Mouse (Mus musculus): Measurements from ENCODE around the gene Stxbp2. TPM values are rescaled to one million over a fixed set of nuclear protein-coding genes. Genes with fewer than 3 reads are reported as not detected.
"Not testable (repeated sequence)": the region's sequence is repeated elsewhere in the genome, so short reads cannot be mapped to it uniquely, and the experiment has no call there.

Stxbp2 gene
- polyA plus RNA-seq (2016; fragmentation: Nextera tagmentation; extraction: Ambion mirVana), result 48.2 and 60.0 TPM in 2 replicates

DNA sequence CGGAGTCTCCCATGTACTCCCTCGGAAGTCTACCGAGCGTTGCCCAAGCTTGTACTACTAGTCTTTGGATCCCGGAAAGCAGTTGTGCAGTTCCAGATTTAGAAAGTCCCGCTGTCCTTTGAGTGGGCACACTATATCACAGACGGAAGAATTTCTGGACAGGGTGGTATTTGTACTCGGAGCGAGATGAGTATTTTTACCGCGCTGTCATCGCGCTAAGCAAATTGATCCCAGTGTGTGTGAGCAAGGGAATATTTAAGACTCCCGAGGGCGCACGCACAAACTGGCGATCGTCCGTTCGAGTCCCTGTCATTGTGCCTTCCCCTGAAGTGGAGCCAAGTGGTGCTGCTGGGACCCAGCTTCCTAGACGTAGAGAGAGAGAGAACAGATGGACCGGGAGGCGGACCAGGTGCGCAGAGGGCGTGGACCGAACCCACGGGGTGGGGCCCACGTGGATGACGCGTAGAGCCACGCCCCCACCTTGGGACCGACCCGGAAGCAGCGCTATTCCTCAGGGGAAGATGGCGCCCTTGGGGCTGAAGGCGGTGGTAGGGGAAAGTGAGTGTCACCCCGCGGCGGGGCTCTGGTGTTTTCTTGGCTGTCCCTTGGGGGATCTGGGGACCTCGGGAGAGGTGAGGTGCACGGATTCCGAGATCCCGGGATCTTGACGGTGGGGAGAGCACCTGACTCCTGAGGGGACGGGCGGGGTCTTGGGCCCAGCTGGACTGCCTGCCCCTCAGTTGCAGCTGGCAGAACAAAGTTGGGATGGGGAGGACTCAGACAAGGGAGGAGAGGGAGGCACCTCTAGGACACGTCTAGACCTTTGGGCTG, at the start of gene Stxbp2:
Gene Stxbp2 (plus strand): TSS at position 309 of the 831 bp plus-strand sequence.
- H3K36me3 ChIP-seq, result peaks cover 25% of the 10 kb centered on the region
- H3K4me3 ChIP-seq, result peak within 1 kb of the TSS; percentile 69
- peaks cover 9% of the 10 kb centered on the region for H3K4me1 ChIP-seq (replicated peaks)
- no peaks in the 10 kb centered on the region for H3K9me3 ChIP-seq (replicated peaks)
- ATAC-seq (ENCODE audit: insufficient number of reproducible peaks, low FRiP score), result peak; percentile 91
- peak within 1 kb of the TSS; percentile 77 for H3K4me2 ChIP-seq
- H3K9ac ChIP-seq, result peak within 1 kb of the TSS; percentile 68
- H3K27ac ChIP-seq (ENCODE audit: poor library complexity, severe bottlenecking), result no peak within 1 kb of the TSS
- H3K27me3 ChIP-seq (replicated peaks), result 0 out of 2 replicates have a peak, but pooled peaks cover 5% of the 10 kb centered on the region
- 6% methylated on average over 47 of the region's 47 CpGs for WGBS

GRCm38 (mm10) chr8:3581961-3582360, 48.8 kb upstream of the Stxbp2 start:
- H3K36me3 ChIP-seq; H3K4me2 ChIP-seq; H3K27ac ChIP-seq (ENCODE audit: poor library complexity, severe bottlenecking); H3K4me1 ChIP-seq (replicated peaks); ATAC-seq (ENCODE audit: insufficient number of reproducible peaks, low FRiP score); H3K4me3 ChIP-seq; H3K9me3 ChIP-seq (replicated peaks); H3K9ac ChIP-seq: not testable (repeated sequence)
- H3K27me3 ChIP-seq (replicated peaks), result peaks cover 12% of the 10 kb centered on the region
- WGBS, result 86% methylated on average over 3 of the region's 3 CpGs

GRCm38 (mm10) chr8:3586452-3586851, 44.3 kb upstream of the Stxbp2 start:
- no peak for ATAC-seq (ENCODE audit: insufficient number of reproducible peaks, low FRiP score)

DNA sequence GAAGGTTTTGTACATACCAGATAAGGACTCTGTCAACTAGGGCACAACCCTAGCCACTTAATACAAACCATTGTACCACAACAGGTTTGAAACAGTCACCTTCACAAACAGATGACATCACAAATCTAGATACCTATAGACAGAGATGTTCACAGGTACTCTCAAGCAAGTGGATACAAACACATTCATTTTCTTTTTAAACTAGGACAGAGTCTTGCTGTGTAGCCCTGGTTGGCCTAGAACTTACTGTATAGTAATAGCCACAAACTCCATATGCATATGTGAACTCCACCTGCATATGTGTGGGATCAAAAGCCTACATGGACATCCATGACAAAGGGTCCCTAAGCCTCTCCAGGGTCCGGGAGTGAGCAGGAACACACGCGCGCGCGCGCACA, 43.8 kb upstream of the Stxbp2 start, which contains the start of gene Camsap3:
Gene Camsap3 (plus strand): TSS at position 301 of the 398 bp plus-strand sequence.
- peaks cover 29% of the 10 kb centered on the region for H3K27me3 ChIP-seq (replicated peaks)
- H3K4me1 ChIP-seq (replicated peaks), result peaks cover 6% of the 10 kb centered on the region; the same call in 1 of the 2 replicates
- peak within 1 kb of the TSS; percentile 90 for H3K4me2 ChIP-seq
- H3K27ac ChIP-seq (ENCODE audit: poor library complexity, severe bottlenecking), result no peak within 1 kb of the TSS
- peak within 1 kb of the TSS; percentile 63 for H3K4me3 ChIP-seq
- WGBS, result 8% methylated on average over 7 of the region's 7 CpGs
- H3K36me3 ChIP-seq, result no peaks in the 10 kb centered on the region
- ATAC-seq (ENCODE audit: insufficient number of reproducible peaks, low FRiP score), result no peak
- no peaks in the 10 kb centered on the region for H3K9me3 ChIP-seq (replicated peaks)
- H3K9ac ChIP-seq, result peak within 1 kb of the TSS; percentile 71

More at GRCm38 (mm10) chr8:3586452-3586851, 44.3 kb upstream of the Stxbp2 start:
- peaks cover 29% of the 10 kb centered on the region for H3K27me3 ChIP-seq (replicated peaks)
- no peak overlapping the region for H3K4me2 ChIP-seq
- H3K4me3 ChIP-seq, result no peak overlapping the region
- H3K27ac ChIP-seq (ENCODE audit: poor library complexity, severe bottlenecking), result no peak overlapping the region
- 85% methylated on average over 2 of the region's 2 CpGs for WGBS
- H3K4me1 ChIP-seq (replicated peaks), result peaks cover 6% of the 10 kb centered on the region; the same call in 1 of the 2 replicates
- no peaks in the 10 kb centered on the region for H3K36me3 ChIP-seq
- no peaks in the 10 kb centered on the region for H3K9me3 ChIP-seq (replicated peaks)
- H3K9ac ChIP-seq, result no peak overlapping the region

DNA sequence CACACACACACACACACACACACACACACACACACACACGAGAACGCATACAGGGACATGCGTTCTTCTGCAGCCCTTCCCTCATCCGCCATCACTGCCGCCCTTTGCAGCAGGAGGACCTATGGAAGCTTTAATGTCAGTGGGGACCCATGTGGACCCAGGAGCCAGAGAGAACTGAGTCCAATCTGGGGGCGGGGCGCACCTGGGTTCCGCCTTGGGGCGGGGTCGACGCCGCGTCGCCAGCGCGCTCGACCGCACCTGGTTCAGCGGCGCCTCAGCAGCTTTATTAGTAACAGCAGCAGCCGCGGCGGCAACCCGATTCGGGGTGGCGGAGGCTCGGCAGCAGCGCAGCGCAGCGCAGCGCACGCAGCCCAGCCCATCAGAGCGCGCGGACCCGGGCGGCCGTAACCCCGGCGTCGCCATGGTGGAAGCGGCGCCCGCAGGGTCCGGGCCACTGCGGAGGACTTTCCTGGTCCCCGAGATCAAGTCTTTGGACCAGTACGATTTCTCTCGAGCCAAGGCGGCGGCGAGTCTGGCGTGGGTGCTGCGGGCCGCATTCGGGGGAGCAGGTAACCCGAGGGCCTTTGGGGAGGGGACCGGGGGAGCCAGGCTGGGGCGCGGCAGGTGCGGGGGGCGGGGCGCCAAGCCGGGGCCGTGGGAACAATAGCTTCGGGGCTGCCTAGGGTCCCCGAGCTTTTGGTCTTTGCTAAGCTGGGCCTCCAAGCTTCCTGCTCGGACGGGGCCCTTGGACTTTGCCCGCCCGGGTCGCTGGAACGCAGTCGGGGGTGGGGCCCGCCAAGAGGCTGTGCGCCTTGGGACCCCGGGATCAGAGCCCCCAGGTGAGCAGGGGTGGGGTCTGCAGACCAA, 43.1 kb upstream of the Stxbp2 start:
- under 1% methylated on average over 76 of the region's 77 CpGs for WGBS
- H3K27ac ChIP-seq (ENCODE audit: poor library complexity, severe bottlenecking), result no peak overlapping the region
- peak overlapping the region; percentile 90 for H3K4me2 ChIP-seq

DNA sequence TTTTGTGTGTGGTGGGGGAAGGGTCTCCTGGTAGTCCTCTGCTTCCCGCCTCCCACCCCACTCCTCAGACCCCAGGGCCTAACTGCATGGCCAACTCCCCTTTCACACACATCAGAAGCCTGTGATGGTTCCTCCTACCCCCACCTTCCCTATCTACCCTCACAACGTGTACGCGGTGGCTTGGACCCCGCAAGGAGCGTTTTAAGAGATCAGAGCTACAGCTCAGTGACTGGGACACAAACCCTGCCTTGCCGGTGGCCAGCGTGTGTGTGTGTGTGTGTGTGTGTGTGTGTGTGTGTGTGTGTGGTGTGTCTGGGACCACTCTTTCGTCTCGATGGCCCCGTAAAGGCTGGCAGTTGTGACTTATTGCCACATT, 42.5 kb upstream of the Stxbp2 start:
- peak overlapping the region; percentile 63 for H3K4me3 ChIP-seq
- peak overlapping the region; percentile 71 for H3K9ac ChIP-seq
- 0 out of 2 replicates have a peak, but pooled peaks have one; percentile 39 for ATAC-seq (ENCODE audit: insufficient number of reproducible peaks, low FRiP score)
- WGBS, result 11% methylated on average over 11 of the region's 11 CpGs
- H3K36me3 ChIP-seq, result no peaks in the 10 kb centered on the region
- H3K4me1 ChIP-seq (replicated peaks), result peaks cover 6% of the 10 kb centered on the region; the same call in 1 of the 2 replicates
- H3K9me3 ChIP-seq (replicated peaks), result no peaks in the 10 kb centered on the region
- peaks cover 29% of the 10 kb centered on the region for H3K27me3 ChIP-seq (replicated peaks)
- peak overlapping the region; percentile 90 for H3K4me2 ChIP-seq
- H3K27ac ChIP-seq (ENCODE audit: poor library complexity, severe bottlenecking), result no peak overlapping the region

More for the DNA sequence above, 43.1 kb upstream of the Stxbp2 start:
- Histone ChIP-seq H3K36me3 (no peaks in the 10 kb centered on the region), H3K9ac (peak overlapping the region; percentile 71), H3K27me3 (replicated peaks) (peaks cover 29% of the 10 kb centered on the region), H3K4me3 (peak overlapping the region; percentile 63), H3K9me3 (replicated peaks) (no peaks in the 10 kb centered on the region), H3K4me1 (replicated peaks) (peaks cover 6% of the 10 kb centered on the region; the same call in 1 of the 2 replicates)
- peak; percentile 41 for ATAC-seq (ENCODE audit: insufficient number of reproducible peaks, low FRiP score)

GRCm38 (mm10) chr8:3593470-3593869, 37.3 kb upstream of the Stxbp2 start:
- H3K4me2 ChIP-seq, result no peak overlapping the region
- no peaks in the 10 kb centered on the region for H3K36me3 ChIP-seq
- H3K4me1 ChIP-seq (replicated peaks), result no peaks in the 10 kb centered on the region
- no peak overlapping the region for H3K9ac ChIP-seq
- no peak overlapping the region for H3K4me3 ChIP-seq
- WGBS, result 53% methylated on average over 3 of the region's 3 CpGs
- H3K27me3 ChIP-seq (replicated peaks), result peaks cover 5% of the 10 kb centered on the region; the same call in 1 of the 2 replicates
- H3K9me3 ChIP-seq (replicated peaks), result no peaks in the 10 kb centered on the region
- no peak for ATAC-seq (ENCODE audit: insufficient number of reproducible peaks, low FRiP score)
- no peak overlapping the region for H3K27ac ChIP-seq (ENCODE audit: poor library complexity, severe bottlenecking)

DNA sequence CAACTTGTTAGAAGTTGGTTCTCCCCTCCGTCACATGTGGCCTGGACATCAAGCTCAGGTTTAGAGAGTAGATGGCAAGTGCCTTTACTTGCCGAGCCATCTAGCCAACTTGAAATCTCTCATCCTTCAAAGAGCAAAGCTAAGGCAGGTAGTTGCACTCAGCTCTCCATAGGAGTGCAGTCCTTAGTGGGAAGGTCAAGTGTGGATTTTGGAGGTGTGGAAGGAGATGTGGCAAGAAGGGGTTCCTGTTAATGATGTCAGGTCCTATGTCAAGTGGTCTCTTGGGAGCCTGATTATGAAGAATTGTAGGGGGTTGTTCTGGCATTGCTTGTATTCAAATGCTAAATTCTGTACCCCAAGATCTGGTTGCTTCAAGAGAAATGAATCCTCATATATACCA, 36.3 kb upstream of the Stxbp2 start:
- no peak overlapping the region for H3K9ac ChIP-seq
- H3K27ac ChIP-seq (ENCODE audit: poor library complexity, severe bottlenecking), result no peak overlapping the region
- no peaks in the 10 kb centered on the region for H3K36me3 ChIP-seq
- no peaks in the 10 kb centered on the region for H3K4me1 ChIP-seq (replicated peaks)
- H3K4me3 ChIP-seq, result no peak overlapping the region
- no peaks in the 10 kb centered on the region for H3K27me3 ChIP-seq (replicated peaks)
- WGBS, result 80% methylated on average over 2 of the region's 2 CpGs
- no peaks in the 10 kb centered on the region for H3K9me3 ChIP-seq (replicated peaks)
- H3K4me2 ChIP-seq, result no peak overlapping the region
- ATAC-seq (ENCODE audit: insufficient number of reproducible peaks, low FRiP score), result no peak

GRCm38 (mm10) chr8:3598054-3598453, 32.7 kb upstream of the Stxbp2 start:
- no peaks in the 10 kb centered on the region for H3K36me3 ChIP-seq
- WGBS, result 60% methylated on average over 3 of the region's 3 CpGs
- ATAC-seq (ENCODE audit: insufficient number of reproducible peaks, low FRiP score), result no peak
- H3K27me3 ChIP-seq (replicated peaks), result no peaks in the 10 kb centered on the region
- no peak overlapping the region for H3K9ac ChIP-seq
- no peaks in the 10 kb centered on the region for H3K9me3 ChIP-seq (replicated peaks)
- no peaks in the 10 kb centered on the region for H3K4me1 ChIP-seq (replicated peaks)
- H3K4me2 ChIP-seq, result no peak overlapping the region
- no peak overlapping the region for H3K27ac ChIP-seq (ENCODE audit: poor library complexity, severe bottlenecking)
- H3K4me3 ChIP-seq, result no peak overlapping the region

- Histone ChIP-seq H3K4me1 (replicated peaks) (no peaks in the 10 kb centered on the region), H3K9me3 (replicated peaks) (no peaks in the 10 kb centered on the region), H3K9ac (no peak overlapping the region), H3K27me3 (replicated peaks) (no peaks in the 10 kb centered on the region), H3K4me3 (no peak overlapping the region), H3K4me2 (no peak overlapping the region), H3K36me3 (no peaks in the 10 kb centered on the region), H3K27ac (ENCODE audit: poor library complexity, severe bottlenecking) (no peak overlapping the region)
- ATAC-seq (ENCODE audit: insufficient number of reproducible peaks, low FRiP score), result no peak
- WGBS, result 69% methylated on average over 1 of the region's 1 CpGs
These were observed 31.5 kb upstream of the Stxbp2 start for GRCm38 (mm10) chr8:3599219-3599618.

DNA sequence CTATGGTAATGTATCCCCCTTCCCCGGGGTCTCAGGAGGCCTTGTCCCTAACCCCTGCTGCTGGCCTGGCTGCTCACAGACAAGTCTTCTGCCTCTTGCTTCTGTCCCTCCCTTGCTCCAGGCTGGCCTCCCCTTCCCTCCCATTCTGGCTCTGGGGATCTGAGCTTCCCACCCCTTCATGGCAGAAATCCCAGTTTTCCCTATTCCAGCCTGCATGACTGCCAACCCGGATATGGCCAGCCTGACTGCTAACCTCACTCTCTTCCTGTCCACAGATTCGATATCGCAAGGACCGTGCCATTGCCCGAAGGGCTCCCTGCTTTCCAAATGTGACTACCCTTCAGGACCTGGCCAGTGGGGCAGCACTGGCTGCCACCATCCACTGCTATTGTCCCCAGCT, 30.4 kb upstream of the Stxbp2 start:
- Histone ChIP-seq H3K36me3 (no peaks in the 10 kb centered on the region), H3K4me1 (replicated peaks) (no peaks in the 10 kb centered on the region), H3K9me3 (replicated peaks) (no peaks in the 10 kb centered on the region), H3K9ac (no peak overlapping the region), H3K4me3 (no peak overlapping the region), H3K27ac (ENCODE audit: poor library complexity, severe bottlenecking) (no peak overlapping the region), H3K27me3 (replicated peaks) (no peaks in the 10 kb centered on the region), H3K4me2 (no peak overlapping the region)
- ATAC-seq (ENCODE audit: insufficient number of reproducible peaks, low FRiP score), result no peak
- 79% methylated on average over 6 of the region's 6 CpGs for WGBS
